Mouse (Mus musculus) cerebellum, adult 18-20 months (tissue): ENCODE measurements around the gene Rrnad1.

ENCODE experiments used
- DNase-seq, 2 experiments: peaks; one replicate each; pipeline ENCODE4 v3.0.0; 2021

The Rrnad1 gene

DNA sequence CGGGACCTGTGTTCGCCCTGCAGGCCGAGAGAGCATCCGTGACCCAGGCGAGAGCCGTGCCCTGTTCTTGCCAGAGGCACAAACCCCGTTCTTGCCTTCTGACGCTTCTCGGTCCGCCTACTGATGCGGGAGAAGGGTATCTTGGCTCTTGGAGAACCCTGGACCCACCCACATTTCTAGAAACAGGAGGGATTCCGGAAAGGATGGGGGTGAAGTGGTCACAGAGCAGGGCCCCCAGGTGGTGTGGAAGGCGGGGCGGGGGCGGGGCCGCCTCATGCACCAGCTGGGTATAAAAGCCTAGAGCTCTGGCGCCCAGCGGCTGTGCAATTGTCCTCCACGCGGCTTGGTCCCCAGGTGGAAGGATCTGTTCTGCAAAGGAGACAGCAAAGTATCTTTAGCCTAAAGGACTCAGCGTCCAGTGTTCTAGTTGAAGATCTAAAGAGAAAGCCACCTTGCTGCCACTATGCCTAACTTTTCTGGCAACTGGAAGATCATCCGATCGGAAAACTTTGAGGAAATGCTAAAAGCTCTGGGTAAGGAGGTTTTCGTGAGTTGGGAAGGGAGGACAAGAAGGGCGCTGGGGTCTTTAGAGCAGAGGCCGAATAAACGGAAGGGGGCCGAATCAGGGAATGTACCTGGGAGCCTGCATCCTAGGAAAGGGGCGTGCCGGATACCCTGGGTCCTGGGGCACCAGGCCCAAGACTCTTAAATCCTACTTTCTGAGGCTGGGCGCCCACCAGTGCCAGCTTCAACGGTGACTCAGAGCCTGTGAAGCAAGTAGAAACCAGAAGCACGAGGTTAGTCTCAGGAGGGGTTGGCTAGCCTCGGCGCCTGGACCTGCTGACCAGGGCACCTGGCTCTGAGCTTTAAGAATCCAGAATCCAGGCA lies 18.1 kb upstream of the Rrnad1 start, which contains the start of gene Crabp2:
Gene Crabp2, plus strand, starts transcription at position 289 of the 888 bp plus-strand sequence.
- DNase-seq = no peak

- DNase-seq = no peak
Measured at GRCm38 (mm10) chr3:87947811-87948199, 17.3 kb upstream of the Rrnad1 start.

DNA sequence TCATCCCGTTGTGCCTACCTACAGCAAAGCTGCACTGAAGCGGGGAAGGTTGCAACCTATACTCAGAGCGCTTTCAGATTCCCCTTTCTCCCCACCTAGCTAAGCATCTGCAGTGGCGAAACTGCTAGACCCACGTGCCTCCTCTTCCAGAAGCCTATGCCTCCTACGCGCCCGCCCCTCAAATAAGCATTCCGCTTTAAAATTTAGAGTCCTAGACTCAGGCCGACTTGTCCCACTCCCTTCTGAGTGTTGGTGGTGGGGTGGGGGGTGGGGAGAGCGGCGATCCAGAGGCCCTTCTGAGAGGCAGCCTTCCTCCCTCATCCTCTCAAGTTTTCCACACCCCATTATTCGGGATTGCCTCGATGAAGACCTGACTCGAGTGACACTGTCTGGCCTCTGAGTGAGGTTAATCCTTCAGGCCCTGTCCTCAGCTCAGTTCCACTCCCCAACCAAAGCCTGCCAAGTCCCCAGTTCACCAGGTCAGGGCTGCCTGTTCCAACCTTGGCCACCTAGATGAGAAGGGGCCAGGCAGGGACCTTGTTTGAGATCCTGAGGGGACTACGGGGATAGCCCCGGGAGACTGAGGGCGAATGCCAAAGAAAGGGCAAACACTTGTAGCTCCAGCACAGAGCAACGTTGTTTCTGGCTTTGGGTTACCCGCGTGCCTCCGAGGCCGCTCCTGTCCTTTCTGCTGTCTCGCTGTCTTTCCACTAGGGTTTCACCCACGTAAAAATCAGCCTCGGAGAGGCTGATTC lies 16.7 kb upstream of the Rrnad1 start:
- no peak for DNase-seq

GRCm38 (mm10) chr3:87946541-87946860 lies 16.0 kb upstream of the Rrnad1 start:
- DNase-seq = no peak

DNA sequence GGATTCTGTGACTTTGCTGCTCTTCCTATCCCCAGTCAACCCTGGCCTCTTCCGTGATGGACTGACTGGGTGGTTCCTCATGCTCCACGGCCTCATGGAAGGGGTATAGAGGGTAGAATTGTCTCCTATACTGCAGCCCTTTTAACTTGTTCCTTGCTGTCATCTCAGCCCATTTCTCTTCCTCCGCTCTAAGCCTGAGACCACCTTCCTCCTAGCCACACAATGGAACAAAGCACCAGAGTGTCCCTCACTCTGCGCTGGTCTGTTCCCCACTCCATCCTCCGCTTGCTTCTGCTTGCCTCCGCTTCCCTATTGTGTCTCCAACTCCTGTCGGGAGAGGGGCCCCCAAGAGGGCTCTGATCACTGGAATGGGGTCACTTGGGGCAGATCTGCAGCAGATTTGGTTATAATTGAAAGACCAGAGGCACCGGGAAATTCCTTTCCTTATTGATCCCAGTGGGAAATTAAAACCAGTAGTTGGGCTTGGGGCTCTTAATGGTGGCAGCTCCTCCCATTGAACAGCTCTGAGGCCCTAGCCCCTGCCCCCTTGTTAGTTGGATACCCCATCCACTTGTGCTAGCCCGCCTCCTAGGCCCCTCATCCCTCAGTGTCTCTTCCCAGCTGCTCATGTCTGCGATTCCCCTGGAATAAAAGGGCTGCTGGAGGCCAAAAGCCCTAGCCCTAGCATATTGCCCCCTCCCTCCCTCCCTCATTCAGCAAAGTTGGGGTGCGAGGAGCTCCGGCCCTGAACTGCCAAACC lies 15.4 kb upstream of the Rrnad1 start:
- no peak for DNase-seq

GRCm38 (mm10) chr3:87944838-87945600 lies 14.5 kb upstream of the Rrnad1 start:
- no peak for DNase-seq

DNA sequence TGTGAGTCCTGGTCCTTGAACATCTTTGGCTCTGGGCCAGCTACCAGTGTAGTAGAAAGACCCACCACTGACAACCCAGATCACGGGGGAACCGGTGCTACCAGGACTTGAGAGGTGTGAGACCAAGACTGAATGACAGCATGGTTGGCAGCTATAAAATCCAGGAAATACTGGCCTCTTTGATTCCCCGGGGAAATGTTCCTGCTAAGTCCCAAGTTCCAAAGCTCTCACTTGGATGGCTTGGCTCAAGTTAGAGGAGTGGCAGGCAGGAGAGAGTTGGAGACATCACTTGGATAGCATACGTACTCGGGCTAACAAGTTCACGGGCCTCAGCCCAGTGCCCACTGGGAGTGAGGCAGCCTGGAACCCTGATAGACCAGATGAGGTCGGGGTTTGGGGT lies 13.1 kb upstream of the Rrnad1 start:
- DNase-seq = no peak

DNA sequence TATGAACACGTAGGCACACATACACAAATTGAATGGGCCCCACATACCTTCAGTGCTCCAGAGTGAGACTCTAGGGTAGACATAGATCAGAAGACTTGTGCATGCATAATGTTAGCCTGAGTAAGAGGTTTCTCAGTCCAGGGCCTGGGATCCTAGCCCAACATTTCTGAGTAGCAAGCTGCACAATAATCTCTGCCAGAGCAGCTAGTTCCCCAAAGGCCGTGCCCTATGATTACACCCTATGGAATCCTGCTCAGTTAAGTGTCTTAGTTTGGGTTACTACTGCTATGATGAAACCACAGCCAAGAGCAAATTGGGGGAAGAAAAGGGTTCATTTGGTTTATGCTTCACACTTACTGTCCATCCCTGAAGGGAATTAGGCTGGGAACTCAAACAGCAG lies 12.0 kb upstream of the Rrnad1 start:
- DNase-seq = no peak

DNA sequence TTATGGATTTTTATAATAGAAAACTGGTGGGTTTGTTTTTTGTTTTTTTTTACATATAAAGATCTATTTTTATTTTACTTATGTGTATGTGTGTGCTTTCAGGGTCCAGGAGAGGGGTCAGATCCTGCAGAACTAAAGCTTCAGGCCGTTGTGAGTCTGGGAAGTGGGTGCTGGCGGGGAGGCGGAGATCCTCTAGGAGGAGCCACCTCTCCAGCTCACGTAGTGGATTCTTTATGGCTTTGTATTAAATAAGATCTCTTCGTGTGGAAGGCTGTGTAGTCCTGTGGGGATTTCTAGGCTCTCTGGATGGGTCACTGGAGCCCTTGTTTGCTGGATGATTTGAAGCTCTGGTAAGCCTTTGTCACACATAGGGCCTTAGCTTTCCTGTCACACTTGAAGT lies 10.1 kb upstream of the Rrnad1 start:
- DNase-seq = no peak

GRCm38 (mm10) chr3:87935776-87936175 lies 5.3 kb upstream of the Rrnad1 start:
- DNase-seq = peak; percentile 80 to 84

- DNase-seq = no peak
Measured at GRCm38 (mm10) chr3:87935201-87935600, 4.7 kb upstream of the Rrnad1 start.

- DNase-seq = no peak
Measured at GRCm38 (mm10) chr3:87934501-87934900, 4.0 kb upstream of the Rrnad1 start.

- DNase-seq = no peak
Measured at GRCm38 (mm10) chr3:87934026-87934425, 3.5 kb upstream of the Rrnad1 start.

DNA sequence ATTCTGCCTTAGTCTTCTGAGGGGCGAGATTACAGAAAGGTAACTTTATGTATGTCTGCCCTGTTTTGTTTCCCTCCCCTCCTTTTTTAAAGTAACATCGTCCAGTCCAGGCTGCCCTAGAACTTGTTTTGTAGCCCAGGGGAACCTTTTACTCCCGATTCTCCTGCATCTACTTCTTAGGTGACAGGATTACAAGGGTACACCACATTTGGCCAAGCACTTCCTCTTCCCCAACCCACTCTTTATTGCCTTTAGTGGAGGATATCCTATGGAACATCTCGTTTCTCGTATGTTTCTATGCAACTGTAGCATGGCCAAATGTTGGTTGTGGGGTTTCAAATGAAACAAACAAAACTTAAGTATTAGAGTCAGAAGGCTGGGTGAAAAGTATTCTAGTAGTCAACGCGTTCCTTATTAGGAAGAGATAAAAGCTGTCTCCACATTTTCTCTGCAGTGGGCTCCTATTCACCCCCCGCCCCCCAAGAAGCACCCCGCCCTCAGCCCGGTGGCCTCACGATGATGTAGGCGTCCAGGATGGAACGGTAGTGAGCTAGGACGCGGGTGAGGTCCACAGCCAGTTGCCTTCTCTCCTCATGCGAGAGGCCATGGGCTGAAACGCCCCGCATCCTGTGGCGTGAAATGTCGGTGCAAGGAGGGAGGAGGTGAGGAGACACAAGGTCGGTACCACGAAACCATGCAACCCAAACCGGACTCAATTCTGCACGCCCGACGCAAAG lies 1.0 kb downstream of the Rrnad1 start:
- DNase-seq = no peak

GRCm38 (mm10) chr3:87927452-87927851 lies 3.1 kb downstream of the Rrnad1 start:
- no peak for DNase-seq

DNA sequence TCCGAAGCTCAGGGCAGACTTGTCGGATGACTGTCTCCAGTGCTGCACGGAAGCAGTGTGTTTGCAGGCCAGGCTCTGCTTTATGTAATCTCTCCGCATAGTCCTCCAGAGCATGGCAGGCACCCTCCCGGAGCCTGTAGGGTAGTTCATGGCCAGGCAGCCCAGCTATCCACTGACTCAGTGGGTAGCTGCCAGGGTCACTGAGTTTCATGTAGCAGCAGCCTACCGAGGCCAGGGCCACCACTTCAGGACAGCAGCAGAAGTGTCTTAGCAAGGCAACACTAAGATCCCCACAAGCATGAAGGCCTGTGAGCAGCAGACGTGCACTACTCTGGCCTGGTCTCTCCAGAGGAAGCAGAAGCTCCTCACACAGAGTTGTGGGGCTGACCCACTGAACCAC lies 5.5 kb downstream of the Rrnad1 start:
- DNase-seq = no peak

DNA sequence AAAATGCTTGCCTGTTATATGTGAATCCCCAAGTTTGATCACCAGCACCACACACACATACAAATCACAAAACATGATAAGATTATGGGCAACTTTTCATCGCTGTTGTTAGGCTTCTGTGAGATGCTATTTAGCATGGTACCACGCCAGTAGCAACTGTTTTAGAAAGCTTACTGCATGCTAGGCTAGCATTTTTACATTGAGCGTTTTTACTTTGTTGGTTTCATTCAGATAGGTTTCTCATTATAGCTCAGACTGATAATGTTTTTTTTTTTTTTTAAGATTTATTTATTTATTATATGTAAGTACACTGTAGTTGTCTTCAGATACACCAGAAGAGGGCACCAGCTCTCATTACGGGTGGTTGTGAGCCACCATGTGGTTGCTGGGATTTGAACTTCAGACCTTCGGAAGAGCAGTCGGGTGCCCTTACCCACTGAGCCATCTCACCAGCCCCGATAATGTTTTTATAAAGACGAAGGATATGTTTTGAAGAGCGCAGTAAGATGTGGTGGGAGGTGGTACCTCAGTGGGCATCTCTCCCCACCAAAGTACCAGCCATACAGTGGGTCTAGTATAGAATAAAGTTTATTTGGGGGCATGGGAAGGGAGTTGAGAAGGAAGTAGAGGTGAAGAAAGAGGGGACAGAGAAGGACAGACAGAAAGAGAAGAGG lies 10.1 kb downstream of the Rrnad1 start:
- DNase-seq = no peak

- DNase-seq = peak; percentile 78 to 88
Measured at GRCm38 (mm10) chr3:87919336-87920108, 11.0 kb downstream of the Rrnad1 start, which contains the start of gene Mrpl24. TSS of gene Mrpl24 (plus strand) at chr3:87919506.

- DNase-seq = peak in 1 of 2 experiments; percentile 2
Measured at GRCm38 (mm10) chr3:87918551-87918950, 12.0 kb downstream of the Rrnad1 start.

- no peak for DNase-seq
Measured at GRCm38 (mm10) chr3:87916990-87917389, 13.5 kb downstream of the Rrnad1 start.
